Mouse (Mus musculus): ENCODE data around the gene Ccdc90b. TPM values are rescaled to one million over a fixed set of nuclear protein-coding genes. Genes with fewer than 3 reads are reported as not detected.

The Ccdc90b gene
- 1 to 10 TPM; 6.4 to 7.1 TPM for total RNA-seq (2023)

GRCm38 (mm10) chr7:92560986-92561876 is at the start of gene Ccdc90b:
Gene Ccdc90b, plus strand, starts transcription at chr7:92561149.

Other genes with a start within 250 kb of the Ccdc90b start
- gene Ankrd42, start 76.0 kb downstream of the Ccdc90b start, total RNA-seq (2023) = under 1 TPM; 0.38 to 0.59 TPM
- 100 to 1,000 TPM; 251 to 256 TPM for gene Pcf11, start 108.8 kb downstream of the Ccdc90b start, total RNA-seq (2023)
- gene Rab30, start 180.5 kb downstream of the Ccdc90b start, total RNA-seq (2023) = under 1 TPM in 1 of 2 experiments, not detected in 1; 0.26 TPM